Mouse (Mus musculus): ENCODE results near the gene Nhlrc1. TPM values are rescaled to one million over a fixed set of nuclear protein-coding genes. Genes with fewer than 3 reads are reported as not detected.

Nhlrc1 gene
- polyA plus RNA-seq, 1 experiment from 2014 or later = 7.2 TPM

DNA sequence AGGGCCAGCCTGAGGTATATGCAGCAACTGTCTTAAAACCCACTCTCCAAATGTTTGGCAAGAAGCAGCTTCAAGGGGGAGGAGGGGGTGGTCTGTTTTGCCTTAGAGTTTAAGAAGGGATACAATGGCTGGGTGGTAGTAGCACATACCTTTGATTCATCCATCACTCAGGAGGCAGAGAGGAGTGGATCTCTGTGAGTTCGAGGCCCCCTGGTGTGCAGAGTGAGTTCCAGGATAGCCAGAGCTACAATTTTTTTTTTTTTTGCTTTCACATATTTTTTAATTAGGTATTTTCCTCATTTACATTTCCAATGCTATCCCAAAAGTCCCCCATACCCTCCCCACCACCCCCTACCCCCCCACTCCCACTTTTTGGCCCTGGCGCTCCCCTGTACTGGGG, 46.0 kb downstream of the Nhlrc1 start:
- Histone ChIP-seq H3K27me3 (no peaks in the 10 kb centered on the region), H3K27ac (no peak overlapping the region), H3K4me2 (no peak overlapping the region), H3K4me1 (no peaks in the 10 kb centered on the region), H3K9ac (no peak overlapping the region), H3K9me3 (0 out of 2 replicates have a peak, but pooled peaks cover 4% of the 10 kb centered on the region), H3K4me3 (replicated peaks) (no peak overlapping the region), H3K36me3 (replicated peaks) (no peaks in the 10 kb centered on the region)
- 92% methylated on average over 2 of the region's 2 CpGs for WGBS
- no peak for ATAC-seq (ENCODE audit: low FRiP score)

- Histone ChIP-seq H3K27me3 (no peaks in the 10 kb centered on the region), H3K27ac (no peak overlapping the region), H3K4me2 (no peak overlapping the region), H3K9ac (no peak overlapping the region), H3K9me3 (0 out of 2 replicates have a peak, but pooled peaks cover 4% of the 10 kb centered on the region), H3K36me3 (replicated peaks) (no peaks in the 10 kb centered on the region), H3K4me1 (no peaks in the 10 kb centered on the region), H3K4me3 (replicated peaks) (no peak overlapping the region)
- ATAC-seq (ENCODE audit: low FRiP score) = no peak
- WGBS = 75% methylated on average over 4 of the region's 4 CpGs
These were observed 47.3 kb downstream of the Nhlrc1 start for GRCm38 (mm10) chr13:46967308-46967707.

Other genes starting within 250 kb of the Nhlrc1 start
- gene Kif13a, start 85.0 kb downstream of the Nhlrc1 start, polyA plus RNA-seq (2016; fragmentation: Nextera tagmentation; extraction: Ambion mirVana) = 13.0 and 18.5 TPM in 2 replicates
- 22.9 and 23.9 TPM in 2 replicates for gene Kdm1b, start 28.6 kb upstream of the Nhlrc1 start, polyA plus RNA-seq (2016; fragmentation: Nextera tagmentation; extraction: Ambion mirVana)
- gene Tpmt, start 29.9 kb upstream of the Nhlrc1 start, polyA plus RNA-seq (2016; fragmentation: Nextera tagmentation; extraction: Ambion mirVana) = 32.4 and 32.9 TPM in 2 replicates
- 419 and 427 TPM in 2 replicates for gene Dek, start 91.4 kb upstream of the Nhlrc1 start, polyA plus RNA-seq (2016; fragmentation: Nextera tagmentation; extraction: Ambion mirVana)
- 0.24 and 0.56 TPM in 2 replicates for gene Rnf144b, start 107.8 kb upstream of the Nhlrc1 start, polyA plus RNA-seq (2016; fragmentation: Nextera tagmentation; extraction: Ambion mirVana)

Measured in forebrain, embryonic 12.5 days (tissue).